Mouse (Mus musculus): ENCODE measurements around the gene Phip. TPM values are rescaled to one million over a fixed set of nuclear protein-coding genes. Genes with fewer than 3 reads are reported as not detected.
A peak's percentile ranks its signal among the peaks of the same experiment; 100 is the strongest.

The Phip gene
- polyA plus RNA-seq (2011; ENCODE audit: insufficient read depth, insufficient read length, low replicate concordance, missing spikeins), result 13.8 and 25.3 TPM in 2 replicates

DNA sequence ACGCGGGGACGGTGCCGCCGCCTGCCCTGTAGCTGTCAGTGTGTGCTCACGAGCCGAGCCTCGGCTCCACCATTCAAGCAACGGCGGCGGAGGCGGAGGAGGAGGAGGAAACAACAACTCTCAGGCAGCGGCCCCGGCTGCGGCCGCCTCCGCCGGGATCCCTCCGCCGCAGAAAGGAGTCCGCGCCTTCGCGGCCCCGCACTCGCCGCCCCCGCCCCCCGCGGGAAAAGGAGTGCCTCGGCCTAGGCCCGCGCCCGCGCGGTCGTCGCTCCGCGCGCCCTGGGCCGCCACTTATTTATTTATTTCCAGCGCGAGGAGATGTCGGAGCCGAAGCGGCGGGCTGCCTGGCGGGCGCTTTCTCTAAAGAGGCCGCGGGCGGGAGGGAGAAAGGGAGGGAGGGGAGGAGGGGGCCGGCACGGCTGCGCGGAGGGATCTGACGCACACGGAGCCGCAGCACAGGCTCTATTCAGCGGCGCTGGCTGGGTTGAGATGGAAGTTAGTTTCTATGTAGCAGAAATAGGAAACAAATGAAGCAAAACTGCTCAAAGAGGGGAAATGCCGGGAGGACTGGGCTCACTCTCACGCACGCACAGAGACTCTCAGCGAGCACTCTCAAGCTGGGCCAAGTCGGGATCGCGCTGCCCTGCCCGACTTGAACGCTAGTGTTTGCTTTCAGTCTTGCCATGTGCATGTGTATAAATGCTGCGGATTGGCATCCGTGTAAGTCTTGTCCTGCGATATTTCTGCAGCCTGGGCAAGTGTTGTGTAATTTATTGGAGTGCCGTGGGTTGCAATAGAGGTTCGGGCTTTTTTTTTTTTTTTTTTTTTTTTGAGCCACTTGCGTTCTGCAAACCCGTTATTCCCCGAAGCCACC lies at the start of gene Phip:
Gene Phip, minus strand, starts transcription at position 175 of the 874 bp plus-strand sequence.
- no peak for TF ChIP-seq CTCF (IDR thresholded peaks at IDR 0.05; ENCODE audit: control insufficient read depth, insufficient read depth, low read length)
- peak; percentile 95 for TF ChIP-seq POLR2A (IDR thresholded peaks at IDR 0.05; ENCODE audit: borderline replicate concordance, control insufficient read depth, low read depth, low read length)
- under 1% methylated on average over 79 of the region's 79 CpGs for WGBS
- Histone ChIP-seq H3K27ac (ENCODE audit: control insufficient read depth, insufficient read depth, low read depth, low read length, poor library complexity) (peak within 1 kb of the TSS; percentile 100), H3K4me1 (ENCODE audit: control insufficient read depth, insufficient read depth, low read length) (no peaks in the 10 kb centered on the region), H3K4me3 (replicated peaks; ENCODE audit: control insufficient read depth, low read depth, low read length) (peak within 1 kb of the TSS; percentile 100)

DNA sequence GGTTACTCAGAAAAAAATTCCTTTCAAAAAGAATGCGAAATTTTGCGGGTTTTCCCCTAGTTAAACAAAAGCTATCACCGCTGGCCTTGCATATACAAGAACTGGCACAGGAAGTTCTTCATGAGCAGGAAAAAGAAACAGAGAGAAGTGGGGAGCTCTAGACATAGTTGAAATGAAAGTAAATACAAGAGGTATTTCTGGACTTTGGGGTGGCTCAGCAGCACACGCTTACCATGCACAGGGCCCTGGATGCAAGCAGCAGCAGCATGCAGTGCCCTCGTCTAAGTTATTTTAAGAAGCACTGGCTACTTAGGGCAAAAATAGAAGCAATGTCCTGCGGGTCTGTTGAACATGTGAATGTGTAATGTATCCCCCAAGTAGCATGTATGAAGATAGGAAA lies 48.4 kb upstream of the Phip start:
- no peaks in the 10 kb centered on the region for H3K4me1 ChIP-seq (ENCODE audit: control insufficient read depth, insufficient read depth, low read length)
- 12% methylated on average over 6 of the region's 6 CpGs for WGBS
- H3K27ac ChIP-seq (ENCODE audit: control insufficient read depth, insufficient read depth, low read depth, low read length, poor library complexity), result no peak overlapping the region
- no peak overlapping the region for H3K4me3 ChIP-seq (replicated peaks; ENCODE audit: control insufficient read depth, low read depth, low read length)
- no peak for TF ChIP-seq CTCF (IDR thresholded peaks at IDR 0.05; ENCODE audit: control insufficient read depth, insufficient read depth, low read length)
- no peak for TF ChIP-seq POLR2A (IDR thresholded peaks at IDR 0.05; ENCODE audit: borderline replicate concordance, control insufficient read depth, low read depth, low read length)

- no peak overlapping the region for H3K4me3 ChIP-seq (replicated peaks; ENCODE audit: control insufficient read depth, low read depth, low read length)
- TF ChIP-seq POLR2A (IDR thresholded peaks at IDR 0.05; ENCODE audit: borderline replicate concordance, control insufficient read depth, low read depth, low read length), result no peak
- TF ChIP-seq CTCF (IDR thresholded peaks at IDR 0.05; ENCODE audit: control insufficient read depth, insufficient read depth, low read length), result no peak
- no peak overlapping the region for H3K27ac ChIP-seq (ENCODE audit: control insufficient read depth, insufficient read depth, low read depth, low read length, poor library complexity)
- WGBS, result 77% methylated on average over 4 of the region's 4 CpGs
- no peaks in the 10 kb centered on the region for H3K4me1 ChIP-seq (ENCODE audit: control insufficient read depth, insufficient read depth, low read length)
Observed at GRCm38 (mm10) chr9:83014516-83014915, 39.2 kb upstream of the Phip start.

- Histone ChIP-seq H3K27ac (ENCODE audit: control insufficient read depth, insufficient read depth, low read depth, low read length, poor library complexity) (no peak overlapping the region), H3K4me3 (replicated peaks; ENCODE audit: control insufficient read depth, low read depth, low read length) (no peak overlapping the region), H3K4me1 (ENCODE audit: control insufficient read depth, insufficient read depth, low read length) (no peaks in the 10 kb centered on the region)
- no peak for TF ChIP-seq POLR2A (IDR thresholded peaks at IDR 0.05; ENCODE audit: borderline replicate concordance, control insufficient read depth, low read depth, low read length)
- TF ChIP-seq CTCF (IDR thresholded peaks at IDR 0.05; ENCODE audit: control insufficient read depth, insufficient read depth, low read length), result no peak
- 74% methylated on average over 1 of the region's 1 CpGs for WGBS
Observed at GRCm38 (mm10) chr9:83008306-83008705, 33.0 kb upstream of the Phip start.

DNA sequence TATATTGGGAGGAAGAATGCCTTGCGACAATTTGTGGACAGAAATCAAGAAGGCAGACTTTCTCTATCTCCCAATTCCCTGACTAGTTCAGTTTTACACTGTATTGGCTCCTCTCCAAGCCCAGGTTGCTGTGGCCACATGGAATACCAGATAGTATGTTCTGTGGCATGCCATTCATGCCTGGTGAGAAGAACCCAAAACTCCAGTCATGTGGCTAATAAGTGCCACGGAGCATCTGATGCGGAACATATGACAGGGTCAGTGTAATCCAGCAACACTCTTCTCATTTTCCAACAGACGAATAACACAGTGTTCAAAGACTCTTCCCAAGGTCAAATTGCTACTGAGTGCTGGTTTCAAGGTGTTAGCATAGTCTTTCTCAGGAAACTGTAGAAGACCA lies 26.0 kb upstream of the Phip start:
- TF ChIP-seq CTCF (IDR thresholded peaks at IDR 0.05; ENCODE audit: control insufficient read depth, insufficient read depth, low read length) (no peak), POLR2A (IDR thresholded peaks at IDR 0.05; ENCODE audit: borderline replicate concordance, control insufficient read depth, low read depth, low read length) (no peak)
- no peaks in the 10 kb centered on the region for H3K4me1 ChIP-seq (ENCODE audit: control insufficient read depth, insufficient read depth, low read length)
- no peak overlapping the region for H3K27ac ChIP-seq (ENCODE audit: control insufficient read depth, insufficient read depth, low read depth, low read length, poor library complexity)
- no peak overlapping the region for H3K4me3 ChIP-seq (replicated peaks; ENCODE audit: control insufficient read depth, low read depth, low read length)
- 90% methylated on average over 4 of the region's 4 CpGs for WGBS

GRCm38 (mm10) chr9:82997765-82998500 lies 22.6 kb upstream of the Phip start:
- no peak overlapping the region for H3K4me3 ChIP-seq (replicated peaks; ENCODE audit: control insufficient read depth, low read depth, low read length)
- no peak for TF ChIP-seq CTCF (IDR thresholded peaks at IDR 0.05; ENCODE audit: control insufficient read depth, insufficient read depth, low read length)
- TF ChIP-seq POLR2A (IDR thresholded peaks at IDR 0.05; ENCODE audit: borderline replicate concordance, control insufficient read depth, low read depth, low read length), result no peak
- WGBS, result 80% methylated on average over 2 of the region's 2 CpGs
- no peak overlapping the region for H3K27ac ChIP-seq (ENCODE audit: control insufficient read depth, insufficient read depth, low read depth, low read length, poor library complexity)
- H3K4me1 ChIP-seq (ENCODE audit: control insufficient read depth, insufficient read depth, low read length), result no peaks in the 10 kb centered on the region

DNA sequence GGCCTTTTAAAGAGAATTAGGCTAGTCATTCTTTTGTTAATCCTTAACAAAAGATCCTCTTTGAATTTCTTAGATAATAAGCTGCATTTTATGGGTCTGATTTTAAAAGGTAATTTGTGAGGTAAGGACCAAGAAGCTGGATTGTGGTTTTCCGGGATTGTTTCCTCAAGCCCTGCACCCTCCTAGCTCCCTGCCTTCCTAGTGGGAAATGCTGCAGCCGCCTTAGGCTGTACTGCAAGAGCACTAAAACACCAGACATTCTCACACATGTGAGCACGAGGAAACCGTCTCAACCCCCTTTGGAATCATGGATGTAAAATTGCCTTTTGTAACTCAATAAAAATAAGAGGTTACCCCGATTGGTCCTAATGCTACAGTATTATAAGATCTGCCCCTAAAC lies 1.6 kb upstream of the Phip start:
- no peak overlapping the region for H3K27ac ChIP-seq (ENCODE audit: control insufficient read depth, insufficient read depth, low read depth, low read length, poor library complexity)
- H3K4me1 ChIP-seq (ENCODE audit: control insufficient read depth, insufficient read depth, low read length), result no peaks in the 10 kb centered on the region
- 36% methylated on average over 5 of the region's 5 CpGs for WGBS
- no peak overlapping the region for H3K4me3 ChIP-seq (replicated peaks; ENCODE audit: control insufficient read depth, low read depth, low read length)
- no peak for TF ChIP-seq POLR2A (IDR thresholded peaks at IDR 0.05; ENCODE audit: borderline replicate concordance, control insufficient read depth, low read depth, low read length)
- TF ChIP-seq CTCF (IDR thresholded peaks at IDR 0.05; ENCODE audit: control insufficient read depth, insufficient read depth, low read length), result no peak

GRCm38 (mm10) chr9:82976219-82976618 lies 903 bp upstream of the Phip start:
- TF ChIP-seq CTCF (IDR thresholded peaks at IDR 0.05; ENCODE audit: control insufficient read depth, insufficient read depth, low read length) (no peak), POLR2A (IDR thresholded peaks at IDR 0.05; ENCODE audit: borderline replicate concordance, control insufficient read depth, low read depth, low read length) (no peak)
- H3K4me1 ChIP-seq (ENCODE audit: control insufficient read depth, insufficient read depth, low read length), result no peaks in the 10 kb centered on the region
- no peak overlapping the region for H3K27ac ChIP-seq (ENCODE audit: control insufficient read depth, insufficient read depth, low read depth, low read length, poor library complexity)
- peak overlapping the region; percentile 47 for H3K4me3 ChIP-seq (replicated peaks; ENCODE audit: control insufficient read depth, low read depth, low read length)
- WGBS, result 1% methylated on average over 9 of the region's 9 CpGs
